Mouse (Mus musculus) erythroblast, embryonic 14.5 days (primary cell): ENCODE measurements around the gene Cyb5rl.

ENCODE experiments used
- GATA1 ChIP-seq: IDR thresholded peaks from 2 replicates; pipeline ENCODE4 v1.6.1; 2012; ENCODE audit warnings: low read length, inconsistent platforms, mixed read lengths
- TAL1 ChIP-seq: IDR thresholded peaks from 3 replicates; pipeline ENCODE4 v1.6.1; 2012; ENCODE audit warnings: low read length, inconsistent platforms, mixed read lengths

DNA sequence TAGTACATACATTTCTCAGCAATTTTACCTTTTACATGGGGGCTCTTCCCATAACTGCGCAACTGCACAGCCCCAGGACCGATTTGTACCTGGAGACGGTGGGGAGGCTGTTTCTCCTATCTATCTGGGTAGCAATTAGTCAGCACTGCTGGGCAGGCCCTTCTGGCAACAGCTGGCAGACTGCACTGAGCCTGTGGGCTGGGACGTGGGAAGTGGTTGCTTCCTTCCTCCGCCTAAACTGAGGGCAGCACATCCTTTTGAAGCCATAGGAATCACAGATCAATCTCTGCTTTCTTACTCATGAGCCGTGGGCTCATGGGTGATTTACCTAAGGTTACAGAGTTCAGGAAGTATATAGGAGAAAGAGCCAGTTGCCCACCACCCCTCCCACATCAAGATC, 8.0 kb upstream of the Cyb5rl start:
- TF ChIP-seq GATA1: no peak
- TF ChIP-seq TAL1: no peak
